Mouse (Mus musculus) right cerebral cortex, postnatal 36 days (tissue): Measurements from ENCODE around the gene Sbno2.

Experiments used
- DNase-seq, 2 experiments: peaks; one replicate each; pipeline ENCODE4 v3.0.0; 2022; ENCODE audit warnings: low spot score in 2 of 2, mixed read lengths in 1 of 2

Gene Sbno2

GRCm38 (mm10) chr10:80141786-80142529 lies 36.6 kb upstream of the Sbno2 start:
- DNase-seq: peak; percentile 93 to 96

GRCm38 (mm10) chr10:80141243-80141642 lies 35.9 kb upstream of the Sbno2 start:
- DNase-seq: peak; percentile 97 to 98

- no peak for DNase-seq
Observed at GRCm38 (mm10) chr10:80140666-80141035, 35.3 kb upstream of the Sbno2 start, which contains the start of gene Cbarp. Cbarp (minus strand) TSS chr10:80140835.

GRCm38 (mm10) chr10:80139975-80140665 lies 34.7 kb upstream of the Sbno2 start:
- no peak for DNase-seq

- no peak for DNase-seq
Observed at GRCm38 (mm10) chr10:80139439-80139775, 34.0 kb upstream of the Sbno2 start.

GRCm38 (mm10) chr10:80138553-80139438 lies 33.4 kb upstream of the Sbno2 start, which contains the start of gene Atp5d:
Atp5d (plus strand) TSS chr10:80138632.
- no peak for DNase-seq

- DNase-seq: no peak
Observed at GRCm38 (mm10) chr10:80137626-80138552, 32.5 kb upstream of the Sbno2 start.

GRCm38 (mm10) chr10:80136952-80137625 lies 31.7 kb upstream of the Sbno2 start:
- DNase-seq: no peak

GRCm38 (mm10) chr10:80136179-80136951 lies 31.0 kb upstream of the Sbno2 start:
- DNase-seq: no peak

- no peak for DNase-seq
Observed at GRCm38 (mm10) chr10:80135641-80136040, 30.3 kb upstream of the Sbno2 start.

GRCm38 (mm10) chr10:80135161-80135560 lies 29.8 kb upstream of the Sbno2 start:
- no peak for DNase-seq

GRCm38 (mm10) chr10:80134421-80134820 lies 29.1 kb upstream of the Sbno2 start:
- DNase-seq: no peak

GRCm38 (mm10) chr10:80133226-80133849 lies 28.0 kb upstream of the Sbno2 start:
- DNase-seq: no peak

GRCm38 (mm10) chr10:80131952-80132350 lies 26.6 kb upstream of the Sbno2 start:
- no peak for DNase-seq

GRCm38 (mm10) chr10:80131316-80131951 lies 26.1 kb upstream of the Sbno2 start:
- DNase-seq: no peak

GRCm38 (mm10) chr10:80130403-80131031 lies 25.1 kb upstream of the Sbno2 start:
- no peak for DNase-seq

GRCm38 (mm10) chr10:80129846-80130245 lies 24.5 kb upstream of the Sbno2 start:
- DNase-seq: no peak

- DNase-seq: no peak
Observed at GRCm38 (mm10) chr10:80127920-80128319, 22.5 kb upstream of the Sbno2 start.
